In genomic region chr5:112488101-112488776, GRCm38 (mm10) we compare ENCODE assay signal across 30 mouse cellular contexts. TPM values are rescaled to one million over a fixed set of nuclear protein-coding genes. Genes with fewer than 3 reads are reported as not detected.
DNase-seq lines count a peak whose midpoint lies in the region; ATAC-seq lines count a peak whose summit lies in the region.
"Had no signal": no experiment of that assay in that cellular context is flagged by ENCODE, and none has a peak within 500 bp of the region (broad histone marks: within the 10 kb centered on the region; RNA-seq: fewer than 3 reads in every experiment).

No protein-coding gene starts in this region.

- 0 out of 2 replicates have a peak overlapping the region, but pooled peaks have one; percentile 38 for H3K27ac ChIP-seq in forebrain, embryonic 12.5 days
- no peak overlapping the region for H3K27ac ChIP-seq in forebrain, embryonic 15.5 days (replicated peaks)
- peak overlapping the region; percentile 1; the same call in 1 of the 2 replicates for H3K27ac ChIP-seq in midbrain, embryonic 15.5 days
- no peak overlapping the region for H3K27ac ChIP-seq in midbrain, embryonic 11.5 days (ENCODE audit: low read depth, low read length)
- peak overlapping the region; percentile 84 for H3K27ac ChIP-seq in liver, embryonic 12.5 days
- H3K27ac ChIP-seq: embryonic facial prominence, embryonic 13.5 days; heart, embryonic 15.5 days; limb, embryonic 12.5 days; midbrain, embryonic 12.5 days; neural tube, embryonic 15.5 days had no signal

- peaks cover 26% of the 10 kb centered on the region for H3K4me1 ChIP-seq in forebrain, embryonic 12.5 days
- peaks cover 24% of the 10 kb centered on the region for H3K4me1 ChIP-seq in forebrain, embryonic 15.5 days
- H3K4me1 ChIP-seq in midbrain, embryonic 15.5 days: peaks cover 34% of the 10 kb centered on the region
- H3K4me1 ChIP-seq in midbrain, embryonic 11.5 days (ENCODE audit: control insufficient read depth, insufficient read depth, low read length): peaks cover 8% of the 10 kb centered on the region
- H3K4me1 ChIP-seq in liver, embryonic 12.5 days: peaks cover 19% of the 10 kb centered on the region
- H3K4me1 ChIP-seq: embryonic facial prominence, embryonic 13.5 days; heart, embryonic 15.5 days; limb, embryonic 12.5 days had no signal

- H3K9me3 ChIP-seq in forebrain, embryonic 12.5 days: no peaks in the 10 kb centered on the region
- no peaks in the 10 kb centered on the region for H3K9me3 ChIP-seq in forebrain, embryonic 15.5 days
- no peaks in the 10 kb centered on the region for H3K9me3 ChIP-seq in midbrain, embryonic 15.5 days
- H3K9me3 ChIP-seq in midbrain, embryonic 11.5 days (ENCODE audit: control insufficient read depth, low read length): no peaks in the 10 kb centered on the region
- H3K9me3 ChIP-seq in liver, embryonic 12.5 days (replicated peaks): no peaks in the 10 kb centered on the region
- H3K9me3 ChIP-seq: embryonic facial prominence, embryonic 13.5 days; heart, embryonic 15.5 days; limb, embryonic 12.5 days; midbrain, embryonic 12.5 days; neural tube, embryonic 15.5 days had no signal

- H3K4me2 ChIP-seq in forebrain, embryonic 12.5 days: no peak overlapping the region
- no peak overlapping the region for H3K4me2 ChIP-seq in forebrain, embryonic 15.5 days (replicated peaks)
- H3K4me2 ChIP-seq in midbrain, embryonic 15.5 days: no peak overlapping the region
- H3K4me2 ChIP-seq in midbrain, embryonic 11.5 days: no peak overlapping the region
- peak overlapping the region; percentile 24 for H3K4me2 ChIP-seq in liver, embryonic 12.5 days
- H3K4me2 ChIP-seq: embryonic facial prominence, embryonic 13.5 days; heart, embryonic 15.5 days; limb, embryonic 12.5 days; lung, embryonic 14.5 days; midbrain, embryonic 12.5 days; neural tube, embryonic 15.5 days had no signal

- no peak overlapping the region for H3K9ac ChIP-seq in forebrain, embryonic 12.5 days
- no peak overlapping the region for H3K9ac ChIP-seq in forebrain, embryonic 15.5 days (replicated peaks)
- no peak overlapping the region for H3K9ac ChIP-seq in midbrain, embryonic 15.5 days
- no peak overlapping the region for H3K9ac ChIP-seq in midbrain, embryonic 11.5 days (ENCODE audit: low read length)
- no peak overlapping the region for H3K9ac ChIP-seq in liver, embryonic 12.5 days
- H3K9ac ChIP-seq: embryonic facial prominence, embryonic 13.5 days; heart, embryonic 15.5 days; limb, embryonic 12.5 days; lung, embryonic 14.5 days; midbrain, embryonic 12.5 days; neural tube, embryonic 15.5 days had no signal

- WGBS in forebrain, embryonic 12.5 days: 52% methylated on average over 8 of the region's 8 CpGs
- 41% methylated on average over 8 of the region's 8 CpGs for WGBS in forebrain, embryonic 15.5 days
- WGBS in midbrain, embryonic 15.5 days: 40% methylated on average over 8 of the region's 8 CpGs
- 56% methylated on average over 8 of the region's 8 CpGs for WGBS in midbrain, embryonic 11.5 days
- WGBS in liver, embryonic 12.5 days (ENCODE audit: insufficient replicate concordance): 43% methylated on average over 8 of the region's 8 CpGs

- H3K27me3 ChIP-seq in forebrain, embryonic 12.5 days: peaks cover 8% of the 10 kb centered on the region
- no peaks in the 10 kb centered on the region for H3K27me3 ChIP-seq in forebrain, embryonic 15.5 days
- H3K27me3 ChIP-seq in midbrain, embryonic 15.5 days (replicated peaks): no peaks in the 10 kb centered on the region
- H3K27me3 ChIP-seq in midbrain, embryonic 11.5 days (ENCODE audit: control insufficient read depth, insufficient read depth, low read length): no peaks in the 10 kb centered on the region; the same call in 1 of the 2 replicates
- H3K27me3 ChIP-seq in liver, embryonic 12.5 days (replicated peaks): peaks cover 35% of the 10 kb centered on the region
- H3K27me3 ChIP-seq: neural tube, embryonic 15.5 days had no signal

- no peak for ATAC-seq in forebrain, embryonic 12.5 days (ENCODE audit: low FRiP score)
- ATAC-seq in forebrain, embryonic 15.5 days (replicated peaks): no peak
- ATAC-seq in midbrain, embryonic 15.5 days (replicated peaks): no peak
- no peak for ATAC-seq in midbrain, embryonic 11.5 days (ENCODE audit: low FRiP score)
- peak; percentile 89 for ATAC-seq in liver, embryonic 12.5 days

- H3K4me3 ChIP-seq in forebrain, embryonic 12.5 days (replicated peaks): no peak overlapping the region
- no peak overlapping the region for H3K4me3 ChIP-seq in forebrain, embryonic 15.5 days
- H3K4me3 ChIP-seq in midbrain, embryonic 15.5 days: no peak overlapping the region
- no peak overlapping the region for H3K4me3 ChIP-seq in midbrain, embryonic 11.5 days (ENCODE audit: low read depth, low read length)
- H3K4me3 ChIP-seq in liver, embryonic 12.5 days: no peak overlapping the region
- H3K4me3 ChIP-seq: embryonic facial prominence, embryonic 13.5 days; heart, embryonic 15.5 days; limb, embryonic 12.5 days; midbrain, embryonic 12.5 days; myocyte; neural tube, embryonic 15.5 days had no signal

- no peaks in the 10 kb centered on the region for H3K36me3 ChIP-seq in forebrain, embryonic 12.5 days (replicated peaks)
- no peaks in the 10 kb centered on the region for H3K36me3 ChIP-seq in forebrain, embryonic 15.5 days
- H3K36me3 ChIP-seq in midbrain, embryonic 15.5 days (replicated peaks): no peaks in the 10 kb centered on the region
- no peaks in the 10 kb centered on the region for H3K36me3 ChIP-seq in midbrain, embryonic 11.5 days (ENCODE audit: control insufficient read depth, insufficient read depth, low read length)
- no peaks in the 10 kb centered on the region for H3K36me3 ChIP-seq in liver, embryonic 12.5 days
- H3K36me3 ChIP-seq: embryonic facial prominence, embryonic 13.5 days; heart, embryonic 15.5 days; limb, embryonic 12.5 days; midbrain, embryonic 12.5 days; neural tube, embryonic 15.5 days had no signal

- no peak for DNase-seq in midbrain, embryonic 11.5 days (ENCODE audit: low spot score, missing footprints)
- no peak for DNase-seq in left cerebral cortex, adult 8-10 months (ENCODE audit: low spot score in 2 of 2)
- DNase-seq in adrenal gland, postnatal 4 days (ENCODE audit: low spot score in 2 of 2): no peak
- no peak for DNase-seq in urinary bladder, postnatal 36 days (ENCODE audit: low spot score in 2 of 2)
- DNase-seq: cerebellum, adult 9-11 months; gastrocnemius, postnatal 10 days; heart, adult 18-20 months; kidney, adult 9 months; kidney, postnatal 4 days; lung, embryonic 14.5 days; lung, postnatal 36 days; right cerebral cortex, postnatal 14 days; spleen, adult 18-20 months; thymus, postnatal 36 days had no signal

RNA-seq across cellular contexts. Expression of gene Gm6588, which starts 39.0 kb away (rescaled TPM):
- 0.57 and 0.65 TPM in 2 replicates for polyA plus RNA-seq in forebrain, embryonic 12.5 days (2016; fragmentation: Nextera tagmentation; extraction: Ambion mirVana)
- polyA plus RNA-seq in forebrain, embryonic 15.5 days (2015; fragmentation: Nextera tagmentation; extraction: Ambion mirVana): 0.84 and 1.0 TPM in 2 replicates
- polyA plus RNA-seq in midbrain, embryonic 15.5 days (2015; fragmentation: Nextera tagmentation; extraction: Ambion mirVana): 1.3 and 1.5 TPM in 2 replicates
- polyA plus RNA-seq in midbrain, embryonic 11.5 days (2014; fragmentation: Nextera tagmentation; extraction: Ambion mirVana): not detected in 2 replicates
- polyA plus RNA-seq in liver, embryonic 12.5 days (2016; fragmentation: Nextera tagmentation; extraction: Ambion mirVana): not detected in 2 replicates
- total RNA-seq in left cerebral cortex, adult 8-10 months (2022): not detected
- total RNA-seq in adrenal gland, postnatal 4 days (2021): not detected
- total RNA-seq: adrenal gland, adult 18-20 months; gastrocnemius, postnatal 10 days; heart, adult 18-20 months; hematopoietic stem cell, adult 5-6 weeks; layer of hippocampus, postnatal 10 days; left cerebral cortex, postnatal 10 days had no signal
- polyA plus RNA-seq: frontal cortex, adult 2 months; heart, embryonic 15.5 days; limb, embryonic 12.5 days; lung, embryonic 14.5 days; myocyte; stomach, embryonic 14.5 days had no signal

Comparison
In these comparisons a context has a peak if more than half of its experiments do, and no peak if none do; other contexts are left out.
1. H3K27ac ChIP-seq: peak in forebrain, embryonic 12.5 days (single experiment), midbrain, embryonic 15.5 days (single experiment) and liver, embryonic 12.5 days (single experiment); none in forebrain, embryonic 15.5 days (single experiment) and midbrain, embryonic 11.5 days (single experiment).